Mouse (Mus musculus) limb, embryonic 15.5 days (tissue): ENCODE results near the gene Vax2. TPM values are rescaled to one million over a fixed set of nuclear protein-coding genes. Genes with fewer than 3 reads are reported as not detected.

Experiments
- ATAC-seq: fragments of 200-750 bp; cut with Nextera tagmentation; 2 replicates; pipeline ENCODE4 v1.8.0; 2017; ENCODE audit warnings: low read depth, moderate TSS enrichment; ENCODE audit not compliant: insufficient number of reproducible peaks, low FRiP score, low TSS enrichment
- H3K27ac ChIP-seq: fragments of 300-500 bp; sonication (generic); 2 replicates; pipeline ENCODE4 v1.5.1; 2015; ENCODE audit warnings: moderate library complexity, mild to moderate bottlenecking, inconsistent platforms
- H3K27me3 ChIP-seq: fragments of 300-500 bp; sonication (generic); 2 replicates; pipeline ENCODE4 v1.6.1; 2015; ENCODE audit warnings: inconsistent platforms
- H3K36me3 ChIP-seq: fragments of 300-500 bp; sonication (generic); 2 replicates; pipeline ENCODE4 v1.6.1; 2015; ENCODE audit warnings: inconsistent platforms
- H3K4me1 ChIP-seq: fragments of 300-500 bp; sonication (generic); 2 replicates; pipeline ENCODE4 v1.6.1; 2015; ENCODE audit warnings: inconsistent platforms
- H3K4me2 ChIP-seq: fragments of 300-500 bp; sonication (generic); 2 replicates; pipeline ENCODE4 v1.6.1; 2015; ENCODE audit warnings: mild to moderate bottlenecking, inconsistent platforms
- H3K4me3 ChIP-seq: fragments of 300-500 bp; sonication (generic); 2 replicates; pipeline ENCODE4 v1.5.1; 2015; ENCODE audit warnings: mild to moderate bottlenecking, inconsistent platforms
- H3K9ac ChIP-seq: fragments of 300-500 bp; sonication (generic); 2 replicates; pipeline ENCODE4 v1.6.1; 2015; ENCODE audit warnings: inconsistent platforms
- H3K9me3 ChIP-seq: fragments of 300-500 bp; sonication (generic); 2 replicates; pipeline ENCODE4 v1.6.1; 2016; ENCODE audit warnings: inconsistent platforms
- WGBS: fragments of 180-500 bp; shearing (Covaris S2); methylation state at CpG from one replicate; pipeline ENCODE4 v1.1.7; 2015; 5-methylcytosine and 5-hydroxymethylcytosine counted together
- polyA plus RNA-seq: library from polyadenylated mRNA; unstranded; fragments of >200 nt; fragmentation: Nextera tagmentation; extraction: Ambion mirVana; gene quantifications from 2 replicates; pipeline ENCODE4 v1.2.1, GENCODE M21; 2015

Gene Vax2
- polyA plus RNA-seq, 1 experiment from 2014 or later = 1.2 TPM

DNA sequence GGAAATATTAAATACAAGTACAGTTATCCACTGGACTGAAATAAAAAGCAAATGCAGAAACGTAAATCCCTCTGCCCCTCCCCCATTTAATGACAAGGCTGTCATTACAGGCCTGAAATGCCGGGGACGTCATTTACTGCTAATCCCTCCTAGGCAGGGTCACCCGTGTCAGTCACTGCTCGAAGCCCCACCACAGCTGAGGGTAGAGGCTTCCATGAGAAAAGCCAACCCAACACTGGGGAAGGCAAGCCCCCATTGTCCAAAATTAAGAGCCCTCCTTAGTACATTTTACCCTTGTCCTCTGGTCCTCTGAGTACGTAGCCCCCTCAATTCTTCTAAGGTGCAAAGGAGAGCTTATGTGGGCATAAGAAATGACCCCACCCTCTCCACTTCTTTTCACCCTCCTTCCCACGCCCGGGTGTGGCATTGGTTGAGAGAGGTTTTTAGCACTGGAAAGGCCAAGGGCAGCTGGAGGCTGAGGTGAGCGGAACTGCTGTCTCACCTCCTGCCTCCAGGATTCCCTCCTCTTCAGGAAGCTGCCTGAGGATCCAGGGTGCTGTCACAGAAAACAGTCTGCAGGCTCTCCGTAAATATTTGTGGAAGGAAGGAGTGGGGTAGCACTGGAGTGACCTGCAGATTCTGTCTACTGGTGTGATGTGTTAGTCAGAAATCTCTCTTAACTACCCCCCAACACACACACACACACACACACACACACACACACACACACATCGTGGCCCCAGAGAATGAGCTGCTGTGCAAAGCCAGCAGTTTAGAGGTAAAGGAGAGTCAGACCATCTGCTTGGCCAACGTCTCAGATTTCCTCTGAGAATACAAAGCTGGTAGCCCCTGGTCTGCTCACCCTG is 2.4 kb downstream of the Vax2 start:
- WGBS = 7% methylated on average over 12 of the region's 12 CpGs

DNA sequence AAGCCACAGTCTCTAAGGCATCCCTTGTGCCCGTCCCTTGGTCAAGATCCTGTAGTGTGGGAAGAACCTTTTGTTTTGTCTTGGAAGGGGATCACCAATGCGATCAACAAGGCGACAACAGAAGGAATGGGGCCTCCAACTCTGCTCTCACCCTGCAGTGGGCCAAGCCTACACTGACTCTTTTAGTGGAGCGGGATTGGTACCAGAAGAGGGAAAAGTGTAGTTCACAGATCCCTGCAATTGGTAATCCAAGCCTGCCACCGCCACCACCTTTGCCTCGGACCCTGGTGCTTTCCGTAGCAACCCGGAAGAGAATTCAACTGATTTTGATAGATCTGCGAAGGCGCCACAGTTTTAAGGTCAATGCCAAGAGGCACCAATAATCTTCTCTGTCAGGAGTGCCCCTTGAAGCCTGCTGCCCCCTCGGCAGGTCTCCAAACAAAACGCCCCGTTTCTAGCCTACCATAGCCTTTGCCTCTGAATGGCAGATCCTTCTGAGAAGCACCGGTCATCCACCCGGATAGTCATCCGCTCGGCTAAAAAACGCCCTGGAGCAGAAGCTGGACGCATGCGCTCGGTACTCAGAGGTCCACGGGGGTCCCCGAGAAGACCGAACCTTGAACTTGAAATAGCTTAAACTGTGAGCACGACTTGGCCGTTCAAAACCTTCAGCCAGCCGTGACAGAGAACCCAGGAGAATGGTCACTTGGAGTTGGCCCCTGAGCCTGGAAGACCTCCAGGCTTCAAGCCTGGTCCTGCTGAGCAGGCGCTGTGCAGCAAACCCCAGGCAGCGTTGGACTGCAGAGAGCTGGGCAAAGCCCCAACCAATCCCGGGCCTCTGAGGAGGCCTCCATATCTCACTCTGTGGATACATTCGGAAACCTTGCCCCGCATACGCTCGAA is 3.4 kb downstream of the Vax2 start:
- H3K27me3 ChIP-seq = peaks cover 95% of the 10 kb centered on the region
- H3K4me3 ChIP-seq = peak overlapping the region; percentile 0
- peaks cover 39% of the 10 kb centered on the region for H3K4me1 ChIP-seq
- no peak overlapping the region for H3K9ac ChIP-seq
- no peaks in the 10 kb centered on the region for H3K36me3 ChIP-seq
- no peaks in the 10 kb centered on the region for H3K9me3 ChIP-seq
- whole genome bisulfite sequencing = 5% methylated on average over 34 of the region's 34 CpGs
- H3K27ac ChIP-seq = no peak overlapping the region
- no peak for ATAC-seq
- peak overlapping the region; percentile 5; the same call in 1 of the 2 replicates for H3K4me2 ChIP-seq

More for the DNA sequence above, 2.4 kb downstream of the Vax2 start:
- Histone ChIP-seq H3K36me3 (no peaks in the 10 kb centered on the region), H3K4me3 (no peak overlapping the region), H3K4me1 (peaks cover 39% of the 10 kb centered on the region), H3K9ac (no peak overlapping the region), H3K9me3 (no peaks in the 10 kb centered on the region), H3K4me2 (no peak overlapping the region), H3K27ac (no peak overlapping the region), H3K27me3 (peaks cover 97% of the 10 kb centered on the region)
- no peak for ATAC-seq

DNA sequence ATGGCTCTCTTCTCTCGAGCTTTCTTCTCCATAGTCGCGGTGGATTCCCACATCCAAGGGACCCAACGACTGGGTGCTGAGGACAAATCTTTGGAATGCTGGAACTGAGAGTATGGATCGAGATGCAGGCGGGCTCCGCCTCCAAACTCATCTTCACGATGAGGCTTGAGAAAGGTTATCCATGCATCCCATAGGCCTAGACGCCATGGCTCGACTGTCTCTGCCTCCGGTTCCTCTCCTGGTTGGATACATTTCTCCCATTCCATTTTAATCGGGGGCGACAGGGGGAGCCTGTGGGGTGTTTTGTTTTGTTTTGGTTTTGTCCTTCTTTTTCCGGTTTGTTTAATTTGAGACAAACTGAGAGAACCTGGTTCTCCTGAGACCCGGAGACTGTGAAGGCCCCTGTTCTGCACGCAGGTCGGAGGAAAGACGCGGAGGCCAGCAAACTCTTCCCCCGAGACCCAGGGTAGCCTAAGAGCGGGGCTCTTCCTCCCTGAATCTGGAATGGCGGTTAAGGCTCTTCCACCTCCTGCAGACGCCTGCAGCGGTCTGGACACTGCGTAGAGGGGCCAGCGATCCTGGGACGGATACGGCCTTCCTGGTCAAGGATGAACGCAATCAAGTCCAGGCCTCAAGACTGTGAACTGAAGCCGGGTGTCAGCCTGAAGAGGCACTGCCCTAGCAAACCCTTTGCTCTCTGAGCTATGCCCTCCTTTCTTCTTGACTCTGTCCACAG is 4.6 kb downstream of the Vax2 start:
- Histone ChIP-seq H3K4me3 (peak overlapping the region; percentile 7; the same call in 1 of the 2 replicates), H3K27ac (no peak overlapping the region), H3K4me2 (no peak overlapping the region), H3K4me1 (peaks cover 33% of the 10 kb centered on the region), H3K36me3 (no peaks in the 10 kb centered on the region), H3K27me3 (peaks cover 95% of the 10 kb centered on the region), H3K9me3 (no peaks in the 10 kb centered on the region), H3K9ac (no peak overlapping the region)
- ATAC-seq = no peak
- WGBS = 8% methylated on average over 30 of the region's 30 CpGs

DNA sequence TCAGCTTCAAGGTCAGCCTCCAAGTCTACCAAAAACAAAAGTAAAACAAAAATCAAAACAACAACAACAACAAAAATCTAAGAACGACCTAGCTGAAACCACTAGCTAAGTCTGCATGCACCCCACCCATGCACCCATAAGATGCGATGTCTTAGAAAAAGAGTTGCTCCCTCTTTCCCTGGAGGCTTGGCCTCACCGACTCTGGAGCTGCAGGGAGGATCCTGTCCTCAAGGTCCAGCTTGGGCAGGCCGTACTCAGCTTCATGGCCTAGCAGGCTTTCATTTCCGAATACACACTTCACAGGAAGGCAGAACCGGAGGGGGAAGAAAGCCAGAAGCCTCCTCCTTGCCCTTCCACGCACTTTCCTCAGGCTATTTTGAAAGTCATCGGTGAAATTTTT is 6.0 kb downstream of the Vax2 start:
- H3K9me3 ChIP-seq = no peaks in the 10 kb centered on the region
- no peaks in the 10 kb centered on the region for H3K36me3 ChIP-seq
- H3K4me2 ChIP-seq = no peak overlapping the region
- no peak overlapping the region for H3K4me3 ChIP-seq
- H3K4me1 ChIP-seq = peaks cover 19% of the 10 kb centered on the region
- 8% methylated on average over 8 of the region's 8 CpGs for WGBS
- H3K27ac ChIP-seq = no peak overlapping the region
- no peak for ATAC-seq
- peaks cover 95% of the 10 kb centered on the region for H3K27me3 ChIP-seq
- no peak overlapping the region for H3K9ac ChIP-seq

DNA sequence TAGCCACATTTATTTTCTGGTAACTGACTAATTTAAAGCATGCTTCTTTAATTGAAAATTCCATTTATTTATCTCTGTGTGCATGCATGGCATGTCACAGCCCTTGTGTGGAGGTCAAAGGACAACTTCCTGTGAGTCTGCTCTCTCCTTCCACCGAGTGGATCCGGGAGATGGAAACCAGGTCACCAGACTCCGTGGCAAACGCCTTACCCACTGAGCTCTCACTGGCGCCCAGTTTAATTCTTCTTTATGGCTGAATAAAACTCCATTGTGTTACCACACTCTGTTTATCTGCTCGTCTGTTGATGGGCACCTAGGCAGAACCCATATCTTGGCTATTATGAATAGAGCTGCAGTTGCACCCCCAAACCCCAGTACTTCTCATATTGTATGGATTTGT is 11.5 kb downstream of the Vax2 start:
- peaks cover 72% of the 10 kb centered on the region for H3K27me3 ChIP-seq

DNA sequence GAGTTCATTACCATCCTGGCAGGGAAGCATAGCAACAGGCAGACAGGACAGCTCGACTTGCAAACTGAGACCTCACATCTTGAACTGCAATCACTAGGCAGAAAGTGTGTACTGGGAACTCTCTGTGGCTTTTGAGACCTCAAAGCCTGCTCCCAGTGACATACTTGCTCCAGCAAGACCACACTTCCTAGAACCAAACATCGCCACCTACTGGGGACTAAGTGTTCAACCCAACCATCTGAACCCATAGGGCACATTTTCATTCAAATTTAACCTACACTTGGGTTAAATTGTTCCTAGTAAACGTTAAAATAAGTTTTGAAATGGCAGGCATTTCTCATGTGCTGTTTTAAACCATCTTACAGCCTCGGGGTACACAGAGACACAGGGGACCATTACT is 16.1 kb downstream of the Vax2 start:
- 48% methylated on average over 4 of the region's 4 CpGs for WGBS
- ATAC-seq = no peak
- Histone ChIP-seq H3K4me3 (no peak overlapping the region), H3K36me3 (no peaks in the 10 kb centered on the region), H3K9me3 (no peaks in the 10 kb centered on the region), H3K27ac (no peak overlapping the region), H3K4me2 (no peak overlapping the region), H3K27me3 (peaks cover 39% of the 10 kb centered on the region), H3K4me1 (no peaks in the 10 kb centered on the region), H3K9ac (no peak overlapping the region)

More for the DNA sequence above, 11.5 kb downstream of the Vax2 start:
- Histone ChIP-seq H3K4me2 (no peak overlapping the region), H3K4me1 (no peaks in the 10 kb centered on the region), H3K4me3 (no peak overlapping the region), H3K36me3 (no peaks in the 10 kb centered on the region), H3K9ac (no peak overlapping the region), H3K9me3 (no peaks in the 10 kb centered on the region), H3K27ac (no peak overlapping the region)
- no peak for ATAC-seq
- 13% methylated on average over 6 of the region's 6 CpGs for WGBS

DNA sequence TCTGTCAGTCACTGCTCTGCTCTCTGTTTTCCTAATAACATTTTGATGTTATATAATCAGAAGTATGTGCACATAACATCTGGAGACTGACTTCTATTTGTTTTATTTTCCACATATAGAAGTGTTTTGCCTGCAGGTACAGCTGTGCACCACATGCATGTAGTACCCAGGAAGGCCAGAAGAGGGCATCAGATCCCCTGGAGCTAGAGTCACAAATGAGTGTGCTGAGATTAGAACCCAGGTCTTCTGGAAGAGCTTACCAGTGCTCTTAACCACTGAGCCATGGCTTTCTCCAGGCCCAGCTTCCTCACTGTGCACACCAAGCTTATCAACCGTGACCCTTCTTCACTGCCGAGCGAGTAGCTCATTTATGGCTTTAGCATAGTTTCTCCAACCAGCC is 17.4 kb downstream of the Vax2 start:
- no peak for ATAC-seq
- WGBS = 72% methylated on average over 3 of the region's 3 CpGs
- Histone ChIP-seq H3K4me1 (no peaks in the 10 kb centered on the region), H3K36me3 (no peaks in the 10 kb centered on the region), H3K4me2 (no peak overlapping the region), H3K9me3 (no peaks in the 10 kb centered on the region), H3K27me3 (peaks cover 33% of the 10 kb centered on the region), H3K27ac (no peak overlapping the region), H3K4me3 (no peak overlapping the region), H3K9ac (no peak overlapping the region)

DNA sequence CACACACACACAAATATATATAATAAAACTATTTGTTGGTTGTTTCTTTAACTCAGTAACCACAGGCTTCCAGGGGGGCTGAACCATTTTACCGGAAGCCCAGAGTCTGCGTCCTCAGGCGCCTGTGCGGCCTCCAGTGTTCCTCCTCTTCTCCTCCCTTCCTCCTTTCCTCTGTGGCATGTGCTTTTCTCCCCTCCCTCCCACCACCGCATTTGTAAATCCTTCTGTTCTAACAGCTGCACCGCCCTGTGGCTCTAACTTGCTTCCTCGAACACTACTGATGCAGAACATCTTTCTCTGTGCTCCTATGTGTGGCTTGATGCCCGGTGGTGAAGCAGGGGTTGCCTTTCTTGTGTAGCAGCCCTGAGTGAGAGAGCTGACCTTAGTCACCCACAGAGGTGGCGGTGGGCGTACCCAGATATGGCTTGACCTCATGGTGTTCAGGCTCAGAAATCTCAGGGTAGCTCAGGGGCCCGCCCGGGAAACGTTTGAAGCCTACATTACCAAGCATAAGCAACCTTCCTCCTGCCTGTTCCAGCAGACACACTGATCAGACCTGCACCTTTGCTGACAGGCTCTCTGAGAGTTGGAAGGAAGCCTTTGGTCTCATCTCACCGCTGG is 18.4 kb downstream of the Vax2 start:
- H3K27me3 ChIP-seq = peaks cover 26% of the 10 kb centered on the region
- no peaks in the 10 kb centered on the region for H3K4me1 ChIP-seq

DNA sequence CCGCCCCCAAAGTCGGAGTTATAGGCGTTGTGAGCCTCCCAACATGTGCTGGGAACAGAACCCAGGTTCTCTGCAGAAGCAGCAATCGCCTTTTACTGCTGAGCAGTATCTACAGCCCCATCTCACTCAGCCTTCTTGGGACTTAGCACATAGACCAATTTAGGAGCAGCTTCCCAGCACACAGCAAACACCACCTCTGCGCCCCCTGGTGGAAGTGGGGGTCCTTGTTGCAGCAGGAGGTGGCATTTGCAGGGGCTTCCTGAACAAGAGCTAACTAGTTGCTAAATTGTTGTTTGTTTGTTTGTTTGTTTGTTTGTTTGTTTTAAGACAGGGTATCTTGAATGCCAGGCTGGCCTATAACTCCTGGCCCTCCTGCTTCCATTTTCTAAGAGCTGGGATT is 20.1 kb downstream of the Vax2 start:
- H3K4me3 ChIP-seq = no peak overlapping the region
- H3K4me1 ChIP-seq = no peaks in the 10 kb centered on the region
- no peak overlapping the region for H3K9ac ChIP-seq
- no peaks in the 10 kb centered on the region for H3K9me3 ChIP-seq
- WGBS = 23% methylated on average over 5 of the region's 5 CpGs
- no peak for ATAC-seq
- no peaks in the 10 kb centered on the region for H3K36me3 ChIP-seq
- no peak overlapping the region for H3K27ac ChIP-seq
- peaks cover 31% of the 10 kb centered on the region for H3K27me3 ChIP-seq
- no peak overlapping the region for H3K4me2 ChIP-seq

More for the DNA sequence above, 18.4 kb downstream of the Vax2 start:
- no peak overlapping the region for H3K27ac ChIP-seq
- H3K4me3 ChIP-seq = no peak overlapping the region
- no peaks in the 10 kb centered on the region for H3K36me3 ChIP-seq
- 61% methylated on average over 14 of the region's 14 CpGs for WGBS
- no peaks in the 10 kb centered on the region for H3K9me3 ChIP-seq
- H3K9ac ChIP-seq = no peak overlapping the region
- ATAC-seq = no peak
- no peak overlapping the region for H3K4me2 ChIP-seq

DNA sequence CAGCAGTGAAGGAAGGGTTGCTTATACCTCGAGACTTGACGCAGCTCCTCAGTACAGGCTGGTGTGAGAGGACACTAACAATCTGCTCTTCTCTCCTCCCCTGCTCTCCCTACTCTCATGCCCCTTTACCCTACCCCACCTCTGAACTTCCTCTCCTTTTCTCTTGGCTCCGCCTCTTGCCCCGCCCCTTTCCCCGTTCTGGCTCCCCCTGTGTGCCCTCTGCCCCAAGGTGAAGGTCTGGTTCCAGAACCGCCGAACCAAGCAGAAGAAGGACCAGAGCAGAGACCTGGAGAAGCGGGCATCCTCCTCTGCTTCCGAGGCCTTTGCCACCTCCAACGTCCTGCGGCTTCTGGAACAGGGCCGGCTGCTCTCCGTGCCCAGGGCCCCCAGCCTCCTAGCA is 26.2 kb downstream of the Vax2 start:
- H3K9ac ChIP-seq = no peak overlapping the region
- H3K27ac ChIP-seq = no peak overlapping the region
- 0 out of 2 replicates have a peak, but pooled peaks cover 7% of the 10 kb centered on the region for H3K4me1 ChIP-seq
- peaks cover 18% of the 10 kb centered on the region for H3K27me3 ChIP-seq
- ATAC-seq = no peak
- 35% methylated on average over 12 of the region's 13 CpGs for WGBS
- H3K36me3 ChIP-seq = no peaks in the 10 kb centered on the region
- no peak overlapping the region for H3K4me3 ChIP-seq
- H3K4me2 ChIP-seq = no peak overlapping the region
- H3K9me3 ChIP-seq = no peaks in the 10 kb centered on the region

DNA sequence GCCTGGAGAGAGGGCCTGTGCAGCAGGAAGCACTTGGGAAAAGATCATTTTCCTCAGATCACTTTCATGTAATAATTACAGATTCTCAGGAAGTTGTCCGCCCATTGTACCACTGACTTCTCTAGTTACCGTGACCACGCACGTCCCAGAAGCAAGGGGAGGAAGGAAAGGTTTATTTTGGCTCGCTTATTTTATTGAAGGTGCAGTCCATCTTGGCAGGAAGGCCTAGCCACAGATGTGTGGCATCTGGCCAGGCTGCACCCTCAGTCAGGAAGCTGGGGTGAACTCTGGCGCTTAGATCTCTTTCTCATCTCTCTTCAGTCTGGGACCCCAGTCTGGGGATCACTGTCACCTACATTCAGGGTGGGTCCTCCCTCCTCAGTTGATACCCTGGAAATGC is 27.5 kb downstream of the Vax2 start:
- H3K9me3 ChIP-seq = no peaks in the 10 kb centered on the region
- H3K4me2 ChIP-seq = no peak overlapping the region
- H3K4me3 ChIP-seq = no peak overlapping the region
- no peaks in the 10 kb centered on the region for H3K36me3 ChIP-seq
- H3K27ac ChIP-seq = no peak overlapping the region
- H3K9ac ChIP-seq = no peak overlapping the region
- H3K27me3 ChIP-seq = peaks cover 20% of the 10 kb centered on the region
- 38% methylated on average over 6 of the region's 6 CpGs for WGBS
- H3K4me1 ChIP-seq = 0 out of 2 replicates have a peak, but pooled peaks cover 7% of the 10 kb centered on the region
- no peak for ATAC-seq
